Mouse (Mus musculus): ENCODE results near the gene Vcp.

DNA sequence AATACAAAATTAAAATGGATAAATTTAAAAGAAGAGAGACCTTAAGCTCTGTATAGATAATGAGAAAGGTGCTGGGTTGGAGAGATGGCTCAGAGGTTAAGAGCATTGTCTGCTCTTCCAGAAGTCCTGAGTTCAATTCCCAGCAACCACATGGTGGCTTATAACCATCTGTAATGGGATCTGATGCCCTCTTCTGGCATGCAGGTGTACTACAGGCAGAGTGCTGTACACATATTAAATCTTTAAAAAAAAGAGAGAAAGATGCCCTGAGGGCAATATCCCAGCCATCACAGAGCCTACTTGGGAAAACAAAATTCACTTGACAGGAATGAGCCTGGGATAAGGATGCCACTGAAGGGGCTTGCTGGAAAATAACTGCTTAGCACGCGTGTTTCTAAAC is 36.8 kb downstream of the Vcp start:
- TF ChIP-seq CTCF (IDR thresholded peaks at IDR 0.05; ENCODE audit: low read depth, low read length) (no peak), POLR2A (IDR thresholded peaks at IDR 0.05; ENCODE audit: borderline replicate concordance, low read depth, low read length) (no peak)
